Mouse (Mus musculus) heart, embryonic 15.5 days (tissue): ENCODE measurements at regions not wholly inside any gene's neighbourhood (a gene's known extent, or its start where the extent isn't known, plus 50 kb on each side); places are given as distances from the start of the nearest gene placed in this dataset.

Experiments used
- ATAC-seq: fragments of 200-750 bp; cut with Nextera tagmentation; replicated peaks from 2 replicates; pipeline ENCODE4 v1.8.0; 2017; ENCODE audit warnings: low read depth, moderate TSS enrichment; ENCODE audit not compliant: insufficient number of reproducible peaks, insufficient read depth, low FRiP score
- H3K27ac ChIP-seq: fragments of 300-500 bp; sonication (generic); 2 replicates; pipeline ENCODE4 v1.5.1; 2015; ENCODE audit warnings: mild to moderate bottlenecking, inconsistent platforms
- H3K27me3 ChIP-seq: fragments of 300-500 bp; sonication (generic); 2 replicates; pipeline ENCODE4 v1.6.1; 2015; ENCODE audit warnings: inconsistent platforms
- H3K36me3 ChIP-seq: fragments of 300-500 bp; sonication (generic); 2 replicates; pipeline ENCODE4 v1.6.1; 2015; ENCODE audit warnings: mild to moderate bottlenecking, inconsistent platforms
- H3K4me1 ChIP-seq: fragments of 300-500 bp; sonication (generic); replicated peaks from 2 replicates; pipeline ENCODE4 v1.6.1; 2015; ENCODE audit warnings: inconsistent platforms
- H3K4me2 ChIP-seq: fragments of 300-500 bp; sonication (generic); 2 replicates; pipeline ENCODE4 v1.6.1; 2015; ENCODE audit warnings: inconsistent platforms, mild to moderate bottlenecking, moderate library complexity
- H3K4me3 ChIP-seq: fragments of 300-500 bp; sonication (generic); 2 replicates; pipeline ENCODE4 v1.5.1; 2015; ENCODE audit warnings: mild to moderate bottlenecking, inconsistent platforms
- H3K9ac ChIP-seq: fragments of 300-500 bp; sonication (generic); 2 replicates; pipeline ENCODE4 v1.6.1; 2015; ENCODE audit warnings: mild to moderate bottlenecking, inconsistent platforms
- H3K9me3 ChIP-seq: fragments of 300-500 bp; sonication (generic); replicated peaks from 2 replicates; pipeline ENCODE4 v1.6.1; 2016; ENCODE audit warnings: inconsistent platforms
- WGBS: fragments of 180-500 bp; shearing (Covaris S2); methylation state at CpG from one replicate; pipeline ENCODE4 v1.1.7; 2015; ENCODE audit warnings: mixed read lengths; 5-methylcytosine and 5-hydroxymethylcytosine counted together

DNA sequence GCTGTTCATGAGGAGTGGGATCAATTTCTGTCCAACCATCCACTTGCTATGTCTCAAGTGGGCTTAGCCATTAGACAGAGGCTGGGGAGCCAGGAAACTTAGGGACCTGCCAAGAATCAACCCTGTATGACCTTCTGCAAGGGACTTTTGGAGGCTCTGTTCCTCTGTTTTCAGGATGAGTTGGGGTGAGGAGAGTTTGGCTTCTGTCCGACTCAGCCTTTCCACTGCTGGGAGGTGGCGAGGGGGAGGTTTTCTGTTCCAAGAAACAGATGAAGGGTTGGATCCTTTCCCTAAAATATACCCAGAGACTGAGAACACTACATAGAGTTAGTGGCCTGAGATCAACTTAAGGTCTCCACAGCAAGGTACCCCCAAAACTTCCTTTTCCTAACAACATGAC, 97.1 kb upstream of the Cacna2d3 start:
- H3K27me3 ChIP-seq: no peaks in the 10 kb centered on the region
- WGBS: 60% methylated on average over 2 of the region's 2 CpGs
- no peak overlapping the region for H3K27ac ChIP-seq
- H3K4me2 ChIP-seq: no peak overlapping the region
- no peak overlapping the region for H3K9ac ChIP-seq
- H3K9me3 ChIP-seq: no peaks in the 10 kb centered on the region
- no peak for ATAC-seq
- H3K4me1 ChIP-seq: no peaks in the 10 kb centered on the region
- no peak overlapping the region for H3K4me3 ChIP-seq
- no peaks in the 10 kb centered on the region for H3K36me3 ChIP-seq

DNA sequence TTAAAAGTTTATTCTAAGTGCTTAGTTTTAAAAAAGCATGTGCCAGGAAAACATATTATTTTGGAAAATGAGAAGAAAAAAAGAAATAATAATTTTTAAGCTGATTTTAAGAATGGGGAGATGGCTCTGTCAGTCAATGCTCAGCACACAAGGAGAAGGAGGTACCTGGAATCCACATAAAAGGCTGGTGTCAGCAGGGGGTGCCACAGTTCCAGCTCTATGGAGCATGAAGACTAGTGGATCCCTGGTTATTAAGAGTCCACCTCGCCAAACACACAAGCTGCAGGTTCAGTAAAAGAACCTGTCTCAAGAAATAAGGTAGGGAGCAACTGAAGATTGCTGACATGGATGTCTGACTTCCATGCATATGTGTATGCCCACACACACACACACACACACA, 115.4 kb upstream of the Cacna2d3 start:
- H3K4me2 ChIP-seq: no peak overlapping the region
- H3K4me1 ChIP-seq: no peaks in the 10 kb centered on the region
- H3K36me3 ChIP-seq: no peaks in the 10 kb centered on the region
- no peak overlapping the region for H3K4me3 ChIP-seq
- H3K9ac ChIP-seq: no peak overlapping the region
- ATAC-seq: no peak
- H3K27me3 ChIP-seq: no peaks in the 10 kb centered on the region
- no peak overlapping the region for H3K27ac ChIP-seq
- H3K9me3 ChIP-seq: no peaks in the 10 kb centered on the region
- 50% methylated on average over 1 of the region's 1 CpGs for WGBS

DNA sequence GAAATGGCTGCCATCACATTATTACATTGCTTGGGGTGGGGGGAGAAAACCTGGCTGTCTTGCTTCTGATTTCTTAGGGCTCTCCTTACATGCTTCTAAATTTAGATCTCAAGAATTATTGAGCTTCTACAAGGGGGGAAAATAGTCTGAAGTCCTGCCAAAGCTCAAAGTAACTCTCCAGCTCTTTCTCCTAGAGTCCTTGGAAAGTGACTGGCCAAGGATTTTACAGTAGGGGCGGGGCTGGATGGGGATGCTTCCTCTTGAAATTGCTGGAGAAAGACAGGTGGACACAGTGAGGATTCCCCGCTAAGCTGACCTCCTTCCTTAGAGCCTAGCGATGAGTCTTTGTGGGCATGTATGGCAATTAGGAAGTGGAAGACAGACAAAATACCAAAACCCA, 117.9 kb upstream of the Cacna2d3 start:
- Histone ChIP-seq H3K4me3 (no peak overlapping the region), H3K9ac (no peak overlapping the region), H3K27ac (no peak overlapping the region), H3K9me3 (no peaks in the 10 kb centered on the region), H3K36me3 (no peaks in the 10 kb centered on the region), H3K4me1 (no peaks in the 10 kb centered on the region), H3K4me2 (no peak overlapping the region), H3K27me3 (no peaks in the 10 kb centered on the region)
- 80% methylated on average over 3 of the region's 3 CpGs for WGBS
- no peak for ATAC-seq

DNA sequence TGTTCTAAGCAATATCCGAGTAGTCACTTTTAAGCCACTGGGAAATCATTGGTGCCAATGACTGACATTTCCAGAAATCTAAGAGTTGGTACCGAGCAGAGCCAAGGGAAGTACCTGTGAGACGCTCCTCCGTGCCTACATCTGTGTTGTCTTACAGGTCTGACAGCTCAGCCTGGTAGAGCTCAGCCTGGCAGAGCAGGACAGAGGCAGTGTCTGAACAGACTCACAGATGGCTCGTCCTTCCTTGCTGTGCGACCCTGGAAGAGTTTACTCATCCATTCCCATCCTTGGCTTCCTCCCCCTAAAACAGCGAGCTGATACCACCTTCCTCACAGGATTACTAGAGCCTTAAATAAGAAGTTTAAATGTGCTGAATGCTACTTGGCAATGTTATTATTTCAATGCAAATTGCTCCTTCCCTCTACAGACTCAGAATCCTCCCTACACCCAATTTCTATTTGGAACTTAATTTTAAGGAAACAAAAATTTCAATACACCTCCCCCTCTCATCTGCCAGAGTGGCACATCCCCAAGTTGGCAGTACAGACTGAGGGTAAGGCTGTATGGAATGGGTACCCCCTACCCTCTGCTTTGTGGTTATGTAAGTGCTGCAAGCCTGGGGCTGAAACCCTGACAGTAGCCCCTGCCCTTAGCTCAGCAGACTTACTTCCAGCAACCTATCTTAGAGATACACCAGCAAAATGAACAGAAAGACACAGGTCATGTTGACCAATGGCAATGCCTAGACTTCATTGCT, 119.9 kb upstream of the Cacna2d3 start:
- Histone ChIP-seq H3K9me3 (no peaks in the 10 kb centered on the region), H3K4me1 (no peaks in the 10 kb centered on the region), H3K36me3 (no peaks in the 10 kb centered on the region), H3K27me3 (no peaks in the 10 kb centered on the region), H3K27ac (no peak overlapping the region), H3K4me2 (no peak overlapping the region), H3K9ac (no peak overlapping the region), H3K4me3 (no peak overlapping the region)
- ATAC-seq: no peak
- 74% methylated on average over 7 of the region's 7 CpGs for WGBS

DNA sequence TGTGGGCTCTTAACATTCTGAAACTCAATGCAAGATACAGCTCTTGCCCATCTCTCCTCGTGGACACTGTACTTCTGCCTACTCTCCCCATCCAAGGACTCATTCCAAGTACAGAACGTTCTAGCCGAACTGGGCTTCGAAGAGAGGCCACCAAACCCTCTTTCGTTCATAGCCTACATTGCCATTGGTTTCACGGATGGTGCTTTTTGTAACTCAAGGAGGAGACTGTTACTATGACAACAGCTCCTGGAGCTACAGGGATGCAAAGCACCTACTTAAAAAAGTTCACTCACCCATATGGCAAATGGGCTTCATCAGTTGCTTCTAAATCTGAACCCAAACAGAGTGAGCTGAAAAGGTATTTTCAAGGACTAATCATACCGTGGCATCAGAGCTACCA, 120.4 kb upstream of the Selenok start:
- WGBS: 81% methylated on average over 7 of the region's 7 CpGs
- H3K9me3 ChIP-seq: no peaks in the 10 kb centered on the region
- no peak for ATAC-seq

DNA sequence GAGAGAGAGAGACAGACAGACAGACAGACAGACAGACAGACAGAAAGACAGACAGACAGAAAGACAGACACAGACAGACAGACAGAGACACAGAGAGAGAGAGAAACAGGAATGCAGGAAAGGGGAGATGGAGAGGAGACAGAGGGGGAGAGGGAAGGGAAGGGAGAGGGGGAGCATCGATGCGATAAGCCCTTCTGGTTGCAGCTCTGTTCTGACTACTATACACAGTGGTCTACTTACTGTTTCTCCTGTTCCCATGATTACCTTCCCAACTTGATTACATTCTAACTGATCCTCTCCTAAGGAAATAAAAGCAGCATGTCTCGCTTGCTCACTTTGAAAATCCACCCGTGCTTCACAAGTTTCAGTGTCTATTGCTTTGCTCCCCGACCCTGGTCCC, 116.8 kb upstream of the Selenok start:
- H3K9ac ChIP-seq: no peak overlapping the region
- H3K4me2 ChIP-seq: no peak overlapping the region
- H3K4me1 ChIP-seq: no peaks in the 10 kb centered on the region
- no peak overlapping the region for H3K27ac ChIP-seq
- H3K4me3 ChIP-seq: no peak overlapping the region
- 78% methylated on average over 5 of the region's 5 CpGs for WGBS
- no peaks in the 10 kb centered on the region for H3K36me3 ChIP-seq
- ATAC-seq: no peak
- H3K27me3 ChIP-seq: no peaks in the 10 kb centered on the region
- H3K9me3 ChIP-seq: no peaks in the 10 kb centered on the region

More for the DNA sequence above, 120.4 kb upstream of the Selenok start:
- Histone ChIP-seq H3K4me1 (no peaks in the 10 kb centered on the region), H3K4me3 (no peak overlapping the region), H3K27ac (no peak overlapping the region), H3K27me3 (no peaks in the 10 kb centered on the region), H3K9ac (no peak overlapping the region), H3K4me2 (no peak overlapping the region), H3K36me3 (no peaks in the 10 kb centered on the region)

DNA sequence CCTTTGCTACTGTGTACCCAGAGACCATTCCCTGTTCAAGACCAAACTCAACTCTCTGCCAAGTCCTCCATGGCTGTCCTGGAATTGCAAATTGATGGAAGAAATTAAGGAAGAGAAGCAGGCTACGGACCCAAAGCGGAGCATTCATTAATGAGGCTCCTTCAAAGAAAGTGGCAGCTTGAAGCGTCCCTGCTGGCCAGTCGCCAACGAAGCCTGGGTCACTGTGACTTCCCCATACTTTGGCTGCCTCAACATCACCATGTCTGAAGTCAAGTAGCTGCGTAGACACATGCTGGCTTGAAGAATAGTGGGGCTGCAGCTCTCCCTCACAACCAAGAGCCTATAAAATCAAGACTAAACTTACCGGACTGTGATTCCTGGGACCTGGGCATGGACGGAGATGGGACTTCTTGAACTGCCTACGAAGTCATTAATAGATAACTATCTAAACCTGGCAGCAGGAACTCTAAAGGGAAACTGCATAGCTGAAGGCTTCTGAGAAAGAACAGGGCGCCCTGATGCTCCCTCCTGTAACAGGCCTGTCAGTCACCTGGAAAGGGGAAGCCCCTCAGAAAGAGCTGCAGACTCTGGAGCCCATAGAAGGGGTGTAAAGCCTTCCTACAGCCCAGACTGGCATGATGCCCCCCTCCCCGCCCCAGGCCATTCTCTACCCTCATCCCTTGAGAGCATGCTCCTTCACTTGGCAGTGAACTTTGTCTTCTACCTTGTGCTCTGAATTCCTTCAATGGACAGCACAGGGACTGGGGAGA, 116.0 kb upstream of the Selenok start:
- no peak overlapping the region for H3K4me3 ChIP-seq
- H3K27ac ChIP-seq: no peak overlapping the region
- no peak overlapping the region for H3K9ac ChIP-seq
- no peak overlapping the region for H3K4me2 ChIP-seq
- no peak for ATAC-seq
- no peaks in the 10 kb centered on the region for H3K36me3 ChIP-seq
- 68% methylated on average over 11 of the region's 11 CpGs for WGBS
- H3K27me3 ChIP-seq: no peaks in the 10 kb centered on the region
- H3K4me1 ChIP-seq: no peaks in the 10 kb centered on the region
- no peaks in the 10 kb centered on the region for H3K9me3 ChIP-seq

DNA sequence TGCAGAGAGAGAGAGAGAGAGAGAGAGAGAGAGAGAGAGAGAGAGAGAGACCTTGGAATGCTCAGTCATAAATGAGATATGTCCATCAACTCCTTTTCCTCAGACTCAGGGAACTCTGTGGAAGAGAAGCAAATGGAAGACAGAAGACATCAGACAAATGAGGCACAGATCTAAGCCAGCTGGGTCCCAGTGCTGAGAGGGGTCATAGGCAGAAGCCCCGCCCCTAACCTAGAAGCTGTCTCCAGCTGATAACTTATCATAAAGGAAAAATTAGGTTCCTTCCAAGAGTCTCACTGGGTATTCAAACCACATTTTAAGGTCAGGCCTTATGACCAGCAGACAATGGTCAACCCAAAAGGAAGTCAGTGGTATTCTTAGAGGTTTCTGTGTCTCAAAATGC, 106.1 kb upstream of the Selenok start:
- ATAC-seq: no peak
- Histone ChIP-seq H3K27me3 (no peaks in the 10 kb centered on the region), H3K36me3 (no peaks in the 10 kb centered on the region), H3K4me3 (no peak overlapping the region), H3K4me2 (no peak overlapping the region), H3K9me3 (no peaks in the 10 kb centered on the region), H3K27ac (no peak overlapping the region), H3K4me1 (no peaks in the 10 kb centered on the region), H3K9ac (no peak overlapping the region)
- WGBS: 70% methylated on average over 1 of the region's 1 CpGs

DNA sequence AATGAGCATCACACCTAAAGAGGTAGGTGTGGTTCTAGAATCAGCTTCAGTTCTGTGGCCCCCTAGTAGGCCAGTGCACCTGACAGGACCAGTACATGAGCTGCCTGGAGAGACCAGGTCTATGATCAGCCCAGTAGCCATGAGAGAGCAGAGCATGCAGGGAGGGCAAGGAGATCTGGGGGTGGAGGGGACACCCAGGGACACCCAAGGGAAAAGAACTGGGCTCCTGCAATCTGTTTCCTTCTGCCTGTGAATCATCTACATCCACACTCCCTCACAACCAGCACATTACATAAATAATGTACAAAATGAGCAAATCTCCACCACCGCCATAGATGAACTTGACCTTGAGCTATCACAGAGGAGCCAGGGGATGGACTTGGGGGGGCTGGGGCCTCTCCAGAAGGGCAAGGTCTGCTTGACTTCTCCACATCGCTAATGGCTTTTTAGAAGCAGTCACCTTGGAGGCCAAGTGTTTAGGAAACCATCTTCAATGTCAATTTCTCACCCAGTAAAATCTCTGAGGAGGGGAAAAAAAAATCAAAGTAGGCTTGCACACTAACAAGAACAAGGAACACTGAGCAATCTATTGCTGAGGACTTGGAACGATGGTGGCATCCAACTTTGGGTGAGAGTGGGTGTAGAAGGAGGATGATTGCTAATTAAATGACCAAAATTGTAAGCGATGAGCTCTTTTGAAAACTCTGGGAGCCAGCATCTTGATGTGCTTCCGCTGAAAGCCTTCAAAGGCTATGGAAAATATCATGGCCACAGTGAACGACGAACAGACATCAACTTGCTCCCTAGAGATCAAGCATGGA, 101.4 kb upstream of the Selenok start:
- no peaks in the 10 kb centered on the region for H3K9me3 ChIP-seq
- WGBS: 75% methylated on average over 7 of the region's 7 CpGs
- H3K4me3 ChIP-seq: no peak overlapping the region
- H3K4me2 ChIP-seq: no peak overlapping the region
- ATAC-seq: no peak
- H3K27ac ChIP-seq: no peak overlapping the region
- H3K9ac ChIP-seq: no peak overlapping the region
- no peaks in the 10 kb centered on the region for H3K36me3 ChIP-seq
- H3K27me3 ChIP-seq: no peaks in the 10 kb centered on the region
- no peaks in the 10 kb centered on the region for H3K4me1 ChIP-seq

DNA sequence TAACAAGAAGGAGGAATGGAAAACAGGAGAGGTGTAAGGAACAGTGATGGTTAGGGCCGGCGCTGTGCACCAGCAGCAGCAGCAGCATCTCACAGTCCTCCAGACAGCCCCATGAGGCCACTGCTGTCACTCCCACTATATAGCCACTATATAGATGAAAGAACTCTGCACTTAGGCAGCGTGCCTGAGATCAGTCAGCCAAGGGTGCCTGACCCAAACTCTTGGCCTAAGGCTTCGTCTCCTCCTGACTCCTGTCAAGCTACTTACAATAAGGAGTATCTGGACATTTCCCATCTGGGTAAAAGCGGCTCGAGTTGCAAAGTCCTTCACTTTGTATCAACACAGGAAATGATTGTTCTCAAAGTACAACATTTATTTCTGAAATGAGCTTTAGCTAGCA, 100.8 kb upstream of the Selenok start:
- Histone ChIP-seq H3K36me3 (no peaks in the 10 kb centered on the region), H3K27ac (no peak overlapping the region), H3K27me3 (no peaks in the 10 kb centered on the region), H3K4me3 (no peak overlapping the region), H3K4me1 (no peaks in the 10 kb centered on the region), H3K4me2 (no peak overlapping the region), H3K9me3 (no peaks in the 10 kb centered on the region), H3K9ac (no peak overlapping the region)
- 46% methylated on average over 6 of the region's 6 CpGs for WGBS
- 0 out of 2 replicates have a peak, but pooled peaks have one; percentile 31 for ATAC-seq

DNA sequence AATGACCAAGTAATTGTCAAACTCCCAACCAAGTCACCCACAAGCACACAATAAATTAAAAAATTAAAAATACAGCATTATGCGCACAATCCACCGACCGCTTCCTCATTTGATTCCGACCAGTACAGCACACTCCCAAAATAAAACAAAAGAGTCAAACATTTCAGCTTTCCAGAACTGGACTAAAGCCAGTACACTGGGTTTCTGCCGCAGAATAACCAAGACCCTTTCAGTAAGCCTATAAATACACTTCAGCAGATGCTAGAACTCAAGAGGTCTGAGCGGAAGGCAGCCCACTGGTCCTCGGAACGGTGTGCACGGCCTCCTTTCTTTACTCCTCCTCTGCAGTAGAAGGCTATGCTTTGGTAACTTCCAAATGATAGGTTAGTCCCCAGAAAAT, 98.2 kb upstream of the Selenok start:
- 68% methylated on average over 9 of the region's 9 CpGs for WGBS

More for the DNA sequence above, 98.2 kb upstream of the Selenok start:
- Histone ChIP-seq H3K36me3 (no peaks in the 10 kb centered on the region), H3K9ac (no peak overlapping the region), H3K4me2 (no peak overlapping the region), H3K9me3 (no peaks in the 10 kb centered on the region), H3K4me3 (no peak overlapping the region), H3K4me1 (no peaks in the 10 kb centered on the region), H3K27me3 (no peaks in the 10 kb centered on the region), H3K27ac (no peak overlapping the region)
- no peak for ATAC-seq
